Mouse (Mus musculus) hindbrain, embryonic 11.5 days (tissue): Measurements from ENCODE around the gene Pot1a. TPM values are rescaled to one million over a fixed set of nuclear protein-coding genes. Genes with fewer than 3 reads are reported as not detected.

ENCODE experiments used
- ATAC-seq: fragments of 200-750 bp; cut with Nextera tagmentation; 2 replicates; pipeline ENCODE4 v1.8.0; 2017; ENCODE audit warnings: mild to moderate bottlenecking, moderate TSS enrichment, moderate library complexity; ENCODE audit not compliant: low FRiP score
- DNase-seq: peaks from one replicate; pipeline ENCODE4 v3.0.0-alpha.2; 2015; ENCODE audit warnings: low spot score
- H3K27ac ChIP-seq: fragments of 300-500 bp; sonication (generic); 2 replicates; pipeline ENCODE4 v1.5.1; 2014; ENCODE audit warnings: mild to moderate bottlenecking, low read depth, low read length
- H3K27me3 ChIP-seq: fragments of 300-500 bp; sonication (generic); 2 replicates; pipeline ENCODE4 v1.6.1; 2014; ENCODE audit warnings: mild to moderate bottlenecking, low read length, moderate library complexity, mixed read lengths; ENCODE audit not compliant: control insufficient read depth, insufficient read depth
- H3K36me3 ChIP-seq: fragments of 300-500 bp; sonication (generic); 2 replicates; pipeline ENCODE4 v1.6.1; 2014; ENCODE audit warnings: mild to moderate bottlenecking, low read length, moderate library complexity, mixed read lengths; ENCODE audit not compliant: control insufficient read depth, insufficient read depth
- H3K4me1 ChIP-seq: fragments of 300-500 bp; sonication (generic); replicated peaks from 2 replicates; pipeline ENCODE4 v1.6.1; 2014; ENCODE audit warnings: low read length, mixed read lengths; ENCODE audit not compliant: control insufficient read depth, insufficient read depth
- H3K4me2 ChIP-seq: fragments of 300-500 bp; sonication (generic); replicated peaks from 2 replicates; pipeline ENCODE4 v1.6.1; 2014; ENCODE audit warnings: mild to moderate bottlenecking, low read depth, low read length
- H3K4me3 ChIP-seq: fragments of 300-500 bp; sonication (generic); 2 replicates; pipeline ENCODE4 v1.5.1; 2014; ENCODE audit warnings: low read depth, low read length
- H3K9ac ChIP-seq: fragments of 300-500 bp; sonication (generic); 2 replicates; pipeline ENCODE4 v1.6.1; 2014; ENCODE audit warnings: low read depth, low read length
- H3K9me3 ChIP-seq: fragments of 300-500 bp; sonication (generic); 2 replicates; pipeline ENCODE4 v1.6.1; 2016; ENCODE audit warnings: low read length; ENCODE audit not compliant: control insufficient read depth
- WGBS: fragments of 180-500 bp; shearing (Covaris S2); extraction: QIAGEN DNeasy Blood & Tissue Kit; methylation state at CpG from one replicate; pipeline ENCODE4 v1.1.7; 2014; 5-methylcytosine and 5-hydroxymethylcytosine counted together
- polyA plus RNA-seq: library from polyadenylated mRNA; unstranded; fragments of >200 nt; fragmentation: Nextera tagmentation; extraction: Ambion mirVana; gene quantifications from 2 replicates; pipeline ENCODE4 v1.2.1, GENCODE M21; 2014

The Pot1a gene
- 39.6 and 43.3 TPM in 2 replicates for polyA plus RNA-seq

DNA sequence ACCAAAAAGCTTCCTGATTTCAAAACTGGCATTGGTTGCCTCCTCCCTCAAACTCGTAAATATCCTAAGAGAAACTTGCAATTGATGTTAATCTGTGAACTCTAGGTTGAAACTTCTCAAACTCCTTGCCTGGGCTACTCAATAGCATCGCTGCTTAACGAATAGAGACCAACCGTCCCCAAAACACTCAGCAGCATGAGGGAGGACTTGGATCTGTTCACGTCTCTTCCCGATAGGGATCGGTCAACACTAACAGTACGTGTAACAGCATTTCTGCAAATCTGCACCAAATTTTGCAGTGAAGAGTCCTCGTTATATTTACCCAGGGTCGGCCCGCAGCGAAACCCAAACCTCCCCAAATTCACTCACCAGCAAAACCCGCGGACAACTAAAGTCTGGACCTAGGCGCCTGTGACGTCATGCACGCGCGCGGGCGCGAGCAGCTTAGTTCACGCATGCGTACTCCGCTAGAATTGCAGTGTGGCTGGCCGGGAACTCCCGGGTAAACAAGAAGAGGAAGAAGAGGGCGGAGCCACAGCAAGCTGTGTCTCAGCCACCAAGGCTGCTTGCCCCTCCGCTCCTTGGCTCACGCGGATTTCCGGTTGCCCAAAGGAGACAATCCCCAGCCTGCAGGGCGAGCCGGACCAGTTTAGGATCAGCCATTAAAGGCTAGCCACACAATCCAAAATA is at the start of gene Pot1a:
Gene Pot1a (minus strand): TSS at position 441 of the 690 bp plus-strand sequence.
- Histone ChIP-seq H3K4me2 (peak within 1 kb of the TSS; percentile 38), H3K4me1 (no peaks in the 10 kb centered on the region), H3K36me3 (no peaks in the 10 kb centered on the region), H3K27ac (peak within 1 kb of the TSS; percentile 30; the same call in 1 of the 2 replicates), H3K27me3 (no peaks in the 10 kb centered on the region), H3K4me3 (peak within 1 kb of the TSS; percentile 48), H3K9ac (peak within 1 kb of the TSS; percentile 63), H3K9me3 (no peaks in the 10 kb centered on the region)
- peak; percentile 99 for DNase-seq
- WGBS: under 1% methylated on average over 34 of the region's 34 CpGs
- ATAC-seq: peak; percentile 100

DNA sequence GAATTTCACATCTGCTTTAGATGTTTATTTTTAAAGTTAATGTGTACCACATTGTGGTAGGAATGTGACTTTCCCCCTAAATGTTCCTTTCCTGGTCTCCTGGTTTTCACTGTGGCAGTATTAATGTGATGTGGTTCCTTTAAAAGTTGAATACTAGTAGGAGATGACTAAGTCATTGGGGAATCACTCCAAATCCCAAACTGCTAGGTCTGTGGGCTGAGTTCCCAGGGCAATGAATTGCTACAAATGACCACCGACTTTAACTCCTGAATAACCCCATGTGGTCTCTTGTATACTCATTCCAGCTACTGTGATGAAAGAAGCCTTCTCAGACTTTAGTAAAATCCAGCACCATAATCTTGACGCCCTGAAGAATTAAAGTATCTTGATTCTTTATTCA is 27.2 kb upstream of the Pot1a start:
- ATAC-seq (no peak), DNase-seq (no peak)
- no peak overlapping the region for H3K4me2 ChIP-seq
- H3K36me3 ChIP-seq: no peaks in the 10 kb centered on the region
- H3K9ac ChIP-seq: no peak overlapping the region
- no peaks in the 10 kb centered on the region for H3K9me3 ChIP-seq
- H3K4me1 ChIP-seq: no peaks in the 10 kb centered on the region
- no peaks in the 10 kb centered on the region for H3K27me3 ChIP-seq
- WGBS: 33% methylated on average over 2 of the region's 2 CpGs
- H3K27ac ChIP-seq: no peak overlapping the region
- no peak overlapping the region for H3K4me3 ChIP-seq

GRCm38 (mm10) chr6:25806021-25806420 is 3.0 kb downstream of the Pot1a start:
- H3K9ac ChIP-seq: no peak overlapping the region
- H3K4me2 ChIP-seq: no peak overlapping the region
- no peaks in the 10 kb centered on the region for H3K9me3 ChIP-seq
- WGBS: 84% methylated on average over 3 of the region's 3 CpGs
- no peaks in the 10 kb centered on the region for H3K4me1 ChIP-seq
- no peaks in the 10 kb centered on the region for H3K36me3 ChIP-seq
- H3K27me3 ChIP-seq: no peaks in the 10 kb centered on the region
- H3K4me3 ChIP-seq: no peak overlapping the region
- no peak overlapping the region for H3K27ac ChIP-seq
- ATAC-seq (no peak), DNase-seq (no peak)

GRCm38 (mm10) chr6:25802269-25802668 is 6.8 kb downstream of the Pot1a start:
- no peak overlapping the region for H3K4me3 ChIP-seq
- H3K4me2 ChIP-seq: no peak overlapping the region
- no peaks in the 10 kb centered on the region for H3K4me1 ChIP-seq
- H3K9ac ChIP-seq: no peak overlapping the region
- no peaks in the 10 kb centered on the region for H3K27me3 ChIP-seq
- no peaks in the 10 kb centered on the region for H3K36me3 ChIP-seq
- DNase-seq (no peak), ATAC-seq (no peak)
- WGBS: 96% methylated on average over 3 of the region's 3 CpGs
- no peak overlapping the region for H3K27ac ChIP-seq
- no peaks in the 10 kb centered on the region for H3K9me3 ChIP-seq

DNA sequence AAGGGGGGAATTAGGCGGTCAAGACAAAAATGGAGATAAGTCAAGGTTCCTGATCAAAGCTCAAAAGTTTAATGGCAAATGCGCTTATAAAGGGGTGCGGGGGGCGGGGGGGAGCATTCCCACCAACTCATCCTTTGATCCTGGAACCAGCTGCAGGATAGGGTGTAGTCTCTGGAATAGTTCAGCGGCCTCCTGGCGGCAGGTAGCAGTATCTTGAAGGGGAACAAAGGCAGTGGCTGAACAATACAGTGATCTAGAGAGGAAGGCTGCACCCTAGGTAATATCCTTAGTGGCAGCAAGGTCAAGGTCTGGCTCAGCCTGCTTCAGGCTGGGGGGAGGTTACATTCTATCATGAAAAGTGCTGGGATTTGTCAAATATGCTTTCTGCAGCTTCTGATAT is 7.8 kb downstream of the Pot1a start:
- Histone ChIP-seq H3K36me3 (no peaks in the 10 kb centered on the region), H3K9me3 (no peaks in the 10 kb centered on the region), H3K27me3 (no peaks in the 10 kb centered on the region), H3K9ac (no peak overlapping the region), H3K4me3 (no peak overlapping the region), H3K27ac (no peak overlapping the region), H3K4me2 (no peak overlapping the region), H3K4me1 (no peaks in the 10 kb centered on the region)
- WGBS: 84% methylated on average over 6 of the region's 6 CpGs
- ATAC-seq: no peak
- DNase-seq: no peak

- DNase-seq (no peak), ATAC-seq (no peak)
- H3K4me3 ChIP-seq: no peak overlapping the region
- H3K9ac ChIP-seq: no peak overlapping the region
- H3K9me3 ChIP-seq: no peaks in the 10 kb centered on the region
- H3K27ac ChIP-seq: no peak overlapping the region
- no peaks in the 10 kb centered on the region for H3K36me3 ChIP-seq
- no peaks in the 10 kb centered on the region for H3K27me3 ChIP-seq
- H3K4me1 ChIP-seq: no peaks in the 10 kb centered on the region
- H3K4me2 ChIP-seq: no peak overlapping the region
- WGBS: 87% methylated on average over 3 of the region's 3 CpGs
Observed at GRCm38 (mm10) chr6:25768238-25768637, 40.8 kb downstream of the Pot1a start.

GRCm38 (mm10) chr6:25767552-25767951 is 41.5 kb downstream of the Pot1a start:
- Histone ChIP-seq H3K9me3 (no peaks in the 10 kb centered on the region), H3K9ac (no peak overlapping the region), H3K27ac (no peak overlapping the region), H3K27me3 (no peaks in the 10 kb centered on the region), H3K4me3 (no peak overlapping the region), H3K4me2 (no peak overlapping the region), H3K4me1 (no peaks in the 10 kb centered on the region), H3K36me3 (no peaks in the 10 kb centered on the region)
- ATAC-seq (no peak), DNase-seq (no peak)
- WGBS: 90% methylated on average over 8 of the region's 8 CpGs

DNA sequence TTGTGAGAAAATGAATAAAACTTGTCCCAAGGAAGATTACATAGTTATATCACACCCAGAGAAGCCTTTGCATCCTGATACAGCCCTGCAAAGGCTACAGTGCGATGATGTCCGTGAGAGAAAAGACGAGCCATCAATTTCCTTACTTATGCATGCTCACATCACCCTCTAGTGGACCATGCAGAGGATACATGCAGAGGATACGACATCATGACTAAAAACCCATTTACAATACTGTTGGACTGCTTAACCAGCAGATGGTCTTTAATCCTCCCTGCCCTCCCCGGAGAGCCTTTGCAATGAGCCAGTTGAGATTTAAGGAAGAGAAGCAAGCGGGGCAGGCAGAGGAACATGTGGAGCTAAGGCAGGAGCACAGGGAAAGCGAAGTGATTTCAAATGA is 42.0 kb downstream of the Pot1a start:
- Histone ChIP-seq H3K4me1 (no peaks in the 10 kb centered on the region), H3K4me3 (no peak overlapping the region), H3K4me2 (no peak overlapping the region), H3K9me3 (no peaks in the 10 kb centered on the region), H3K27me3 (no peaks in the 10 kb centered on the region), H3K36me3 (no peaks in the 10 kb centered on the region), H3K27ac (no peak overlapping the region), H3K9ac (no peak overlapping the region)
- DNase-seq (peak; percentile 61), ATAC-seq (peak; percentile 88)
- 70% methylated on average over 7 of the region's 7 CpGs for WGBS

DNA sequence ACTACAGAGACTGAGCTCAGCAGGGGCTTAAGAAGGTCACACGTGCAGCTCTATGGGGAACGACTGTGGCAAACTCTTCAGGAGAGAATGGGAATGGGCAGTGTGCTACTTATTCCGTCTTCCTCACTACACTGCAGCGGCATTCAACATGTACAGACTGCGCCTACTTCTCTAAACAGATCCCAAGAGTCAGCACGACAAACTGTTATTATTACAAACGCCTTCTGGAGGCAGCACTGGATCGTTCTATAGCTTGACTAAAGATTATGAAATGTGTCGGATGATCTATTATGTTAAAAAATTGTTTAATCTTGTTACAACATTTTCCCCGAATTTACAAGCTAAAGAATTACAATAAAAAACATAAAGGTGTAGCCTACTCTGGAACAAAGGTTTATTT is 42.8 kb downstream of the Pot1a start:
- H3K4me3 ChIP-seq: no peak overlapping the region
- H3K9ac ChIP-seq: no peak overlapping the region
- no peaks in the 10 kb centered on the region for H3K36me3 ChIP-seq
- H3K4me2 ChIP-seq: no peak overlapping the region
- DNase-seq: no peak
- no peaks in the 10 kb centered on the region for H3K9me3 ChIP-seq
- no peaks in the 10 kb centered on the region for H3K27me3 ChIP-seq
- WGBS: 86% methylated on average over 10 of the region's 10 CpGs
- no peak overlapping the region for H3K27ac ChIP-seq
- H3K4me1 ChIP-seq: no peaks in the 10 kb centered on the region
- no peak for ATAC-seq
